Mouse (Mus musculus): Measurements from ENCODE around the gene Cntn5. TPM values are rescaled to one million over a fixed set of nuclear protein-coding genes. Genes with fewer than 3 reads are reported as not detected.

Cntn5 gene
- total RNA-seq, 2 experiments from 2014 or later: 17.4 to 22.4 TPM

DNA sequence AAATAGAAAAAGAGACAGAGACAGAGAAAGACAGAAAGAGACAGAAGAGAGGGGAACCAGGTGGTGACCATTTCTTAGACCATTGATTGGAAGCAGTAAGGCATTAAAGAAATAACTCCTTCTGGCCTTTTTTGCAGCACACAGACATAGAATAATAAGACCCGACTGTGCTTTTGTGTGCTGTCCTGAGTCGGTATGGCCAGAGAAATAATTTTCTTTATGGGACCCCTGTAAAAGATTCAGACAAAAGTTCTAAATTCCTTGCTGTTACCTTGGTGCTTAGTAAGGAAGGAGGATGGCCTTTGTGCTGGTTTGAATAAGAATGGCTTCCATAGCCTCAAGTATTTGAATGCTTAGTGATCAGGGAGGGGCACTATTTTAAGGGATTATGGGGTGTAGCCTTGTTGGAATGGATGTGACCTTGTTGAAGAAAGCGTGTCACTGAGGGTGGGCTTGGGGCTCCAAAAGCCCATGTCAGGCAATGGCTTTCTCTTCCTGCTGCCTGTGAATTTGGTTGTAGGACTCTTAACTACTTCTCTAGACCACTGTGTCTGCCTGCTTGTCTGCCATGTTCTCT is 455.5 kb downstream of the Cntn5 start:
- DNase-seq (ENCODE audit: low spot score in 2 of 2): no peak

DNA sequence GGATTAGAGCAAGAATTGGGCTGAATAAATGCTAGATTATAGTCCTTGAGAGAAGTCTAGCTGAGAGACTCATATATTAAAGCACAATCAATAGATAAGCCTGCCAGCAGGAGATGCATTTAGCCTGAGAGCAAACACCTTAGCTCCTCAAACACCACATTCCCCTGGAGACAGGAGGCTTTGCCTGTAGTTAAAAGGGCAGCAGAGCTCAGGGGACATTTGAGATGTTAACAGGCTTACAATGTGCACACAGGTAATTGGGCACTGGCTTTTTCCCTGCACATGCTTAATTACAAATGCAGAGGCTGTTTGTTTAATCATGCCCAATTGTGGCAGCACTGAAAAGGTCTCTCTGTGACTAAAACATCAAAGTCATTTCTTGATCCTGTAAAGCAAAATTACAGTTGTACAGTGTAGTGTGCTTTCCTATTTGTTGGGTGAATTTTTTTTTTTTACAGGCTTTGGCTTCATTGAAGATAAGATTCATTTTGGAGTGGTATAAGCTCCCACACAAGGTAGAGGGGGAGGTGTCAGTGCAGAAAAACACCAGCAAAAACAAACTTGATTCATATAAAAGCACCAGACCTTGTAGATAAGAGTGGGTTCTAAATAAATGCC is 457.2 kb downstream of the Cntn5 start:
- no peak for DNase-seq (ENCODE audit: low spot score in 2 of 2)

DNA sequence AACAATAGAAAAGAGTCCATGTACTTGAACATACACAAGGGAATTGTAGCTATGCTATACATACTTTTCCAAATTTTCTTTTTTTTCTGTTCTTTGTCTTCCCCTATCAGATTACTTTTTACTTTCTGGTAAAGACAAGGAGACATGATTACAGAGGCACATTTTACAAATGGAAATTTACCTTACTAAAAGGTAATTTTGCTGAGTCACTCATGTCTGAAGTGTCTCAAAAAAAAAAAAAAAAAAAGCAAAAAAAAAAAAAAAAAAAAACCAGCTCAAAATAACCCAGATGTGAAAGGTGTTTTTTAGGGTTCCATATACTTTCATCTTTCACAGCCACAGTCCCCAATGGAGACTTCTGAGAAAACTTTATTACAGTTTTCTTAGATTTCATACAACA is 492.5 kb downstream of the Cntn5 start:
- DNase-seq (ENCODE audit: low spot score in 2 of 2): no peak

DNA sequence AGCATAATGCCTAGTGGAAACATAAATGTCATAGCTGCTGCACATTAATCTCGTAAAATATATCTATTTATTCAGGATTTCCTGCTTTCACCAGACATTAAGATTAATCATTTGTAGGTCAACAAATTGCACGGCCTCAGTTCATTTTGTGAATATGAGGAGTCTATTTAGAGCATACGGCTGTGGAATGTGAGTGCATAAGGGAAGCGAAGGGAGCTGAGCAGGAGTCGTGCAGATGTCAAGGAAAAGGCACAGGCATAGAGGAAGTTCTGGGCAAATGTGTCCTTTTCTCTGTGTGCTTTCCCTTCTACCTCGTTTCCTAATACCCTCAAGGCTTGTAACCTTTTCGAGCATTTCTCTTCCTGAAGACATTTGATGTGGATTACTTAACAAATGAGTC is 504.5 kb downstream of the Cntn5 start:
- DNase-seq (ENCODE audit: low spot score in 2 of 2): no peak

DNA sequence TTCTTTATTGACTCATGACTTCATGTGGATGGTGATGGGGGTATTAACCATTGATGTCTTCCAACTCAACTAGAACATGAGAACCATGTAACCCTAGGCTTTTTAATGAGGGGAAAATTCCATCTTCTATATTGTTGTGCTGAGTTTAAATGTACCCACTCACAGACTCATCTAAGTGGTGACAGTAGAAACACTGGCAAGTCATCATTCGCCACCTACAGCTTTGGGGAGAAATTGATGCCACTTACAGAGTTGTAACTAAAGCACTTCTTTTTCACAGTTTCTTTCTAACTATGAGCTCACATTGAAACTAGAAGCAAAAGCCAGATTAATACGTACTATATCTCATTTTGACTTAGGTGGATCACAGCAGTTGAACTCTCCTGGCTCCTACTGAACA is 514.7 kb downstream of the Cntn5 start:
- DNase-seq (ENCODE audit: low spot score in 2 of 2): no peak

DNA sequence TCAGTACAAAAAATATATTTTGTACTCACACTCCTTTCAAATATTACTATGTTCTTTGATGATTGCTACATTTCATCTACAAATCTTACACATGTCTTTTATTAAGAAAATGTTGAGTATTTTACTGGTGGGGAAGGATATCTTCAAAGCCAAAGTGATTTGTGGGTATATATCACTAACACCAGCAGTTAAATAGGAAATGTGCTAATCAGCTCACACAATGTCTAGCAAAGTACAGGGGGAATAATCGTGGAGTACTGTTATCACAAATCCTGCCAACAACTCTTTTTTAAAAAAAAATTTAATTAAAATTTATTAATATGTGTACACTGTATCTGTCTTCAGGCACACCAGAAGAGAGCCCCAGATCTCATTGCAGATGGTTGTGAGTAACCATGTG is 520.1 kb downstream of the Cntn5 start:
- no peak for DNase-seq (ENCODE audit: low spot score in 2 of 2)

DNA sequence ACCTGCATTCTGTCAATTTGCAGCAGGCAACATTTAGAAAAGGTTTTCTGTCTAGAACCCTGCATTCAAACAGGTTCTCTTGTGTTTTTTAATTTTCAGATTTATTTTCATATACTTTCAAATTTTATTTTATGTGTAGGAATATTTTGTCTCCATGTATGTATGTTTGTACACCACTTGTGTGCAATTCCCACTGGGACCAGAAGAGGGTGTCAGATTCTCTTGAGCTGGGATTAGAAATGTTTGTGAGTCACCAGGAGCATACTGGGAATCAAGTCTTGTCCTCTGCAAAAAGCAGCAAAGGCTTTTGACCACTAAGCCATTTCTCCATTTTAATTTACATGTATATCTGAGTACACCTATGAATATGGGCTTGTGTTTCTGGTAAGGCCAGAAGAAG is 521.4 kb downstream of the Cntn5 start:
- no peak for DNase-seq (ENCODE audit: low spot score in 2 of 2)

DNA sequence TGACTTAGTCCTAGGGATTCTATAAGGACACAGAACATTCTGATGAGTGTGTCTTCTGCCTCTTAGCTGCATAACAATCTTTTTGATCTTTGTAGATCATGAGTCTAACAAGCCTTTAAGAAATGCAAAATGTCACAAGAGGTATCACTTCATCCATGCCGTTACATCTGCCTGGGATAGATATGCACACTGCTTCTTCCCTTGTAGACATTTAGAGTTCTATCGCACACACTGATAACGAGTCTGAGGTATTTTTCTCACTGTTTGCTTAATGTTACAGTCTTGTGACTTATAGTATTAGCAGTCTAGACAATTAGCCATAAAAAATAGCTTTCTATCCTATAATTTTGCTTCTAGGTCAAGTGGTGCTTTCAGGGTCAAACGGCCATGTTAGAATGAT is 522.9 kb downstream of the Cntn5 start:
- no peak for DNase-seq (ENCODE audit: low spot score in 2 of 2)

DNA sequence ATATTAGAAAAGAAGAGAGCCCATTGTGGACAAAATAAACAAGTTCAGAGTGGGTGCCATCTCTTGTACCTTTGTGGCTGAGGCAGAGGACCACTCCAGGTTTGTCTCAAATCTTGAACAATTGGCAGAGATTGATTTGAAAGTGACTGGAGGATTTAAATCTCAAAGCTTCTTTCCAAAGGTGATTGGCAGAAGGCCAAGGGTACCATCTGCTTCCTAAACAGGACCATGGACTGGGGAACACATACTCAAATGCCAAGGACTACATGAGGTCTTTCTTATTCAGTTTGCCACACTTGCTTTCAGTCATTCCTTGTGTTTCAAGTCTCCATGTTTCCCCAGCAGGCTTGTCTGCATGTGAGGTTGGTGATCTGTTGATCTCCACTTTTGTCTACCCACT is 528.3 kb downstream of the Cntn5 start:
- no peak for DNase-seq (ENCODE audit: low spot score in 2 of 2)

DNA sequence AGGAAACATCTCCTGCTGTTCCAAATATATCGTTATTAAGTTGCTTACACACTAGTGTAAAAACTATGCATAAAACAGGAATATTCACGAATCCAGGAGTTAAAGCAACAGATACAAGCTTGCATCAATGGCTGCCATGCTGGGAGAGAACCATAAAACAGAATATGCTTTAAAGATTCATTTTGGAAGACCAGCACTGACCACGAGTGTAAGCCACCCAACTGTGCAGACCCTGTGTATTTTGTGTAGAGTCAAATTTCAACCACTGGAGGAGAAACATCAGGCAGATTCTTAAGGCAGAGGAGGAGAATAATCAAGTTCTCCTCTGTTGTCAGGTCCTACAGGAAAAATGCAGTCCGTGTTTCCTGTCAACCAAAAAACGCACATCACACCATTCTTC is 535.6 kb downstream of the Cntn5 start:
- DNase-seq (ENCODE audit: low spot score in 2 of 2): no peak

DNA sequence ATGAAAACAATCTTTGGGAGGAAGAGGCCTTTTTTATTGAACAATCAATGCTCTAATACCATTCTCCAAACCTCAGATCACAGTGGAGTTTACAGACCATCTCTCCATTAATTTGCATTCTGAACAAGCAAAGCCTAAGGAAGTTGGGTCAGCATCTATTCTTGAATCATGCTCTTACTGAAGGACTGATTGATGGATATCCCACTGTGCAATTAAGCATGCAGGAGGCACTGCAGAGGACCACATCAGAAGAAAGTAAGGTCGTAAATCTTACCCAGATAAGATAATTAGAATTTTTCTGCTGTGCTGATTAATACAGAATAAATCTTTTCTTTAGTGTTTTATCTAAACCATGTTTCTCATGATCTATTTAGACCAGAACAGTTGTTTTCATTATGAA is 536.2 kb downstream of the Cntn5 start:
- no peak for DNase-seq (ENCODE audit: low spot score in 2 of 2)

DNA sequence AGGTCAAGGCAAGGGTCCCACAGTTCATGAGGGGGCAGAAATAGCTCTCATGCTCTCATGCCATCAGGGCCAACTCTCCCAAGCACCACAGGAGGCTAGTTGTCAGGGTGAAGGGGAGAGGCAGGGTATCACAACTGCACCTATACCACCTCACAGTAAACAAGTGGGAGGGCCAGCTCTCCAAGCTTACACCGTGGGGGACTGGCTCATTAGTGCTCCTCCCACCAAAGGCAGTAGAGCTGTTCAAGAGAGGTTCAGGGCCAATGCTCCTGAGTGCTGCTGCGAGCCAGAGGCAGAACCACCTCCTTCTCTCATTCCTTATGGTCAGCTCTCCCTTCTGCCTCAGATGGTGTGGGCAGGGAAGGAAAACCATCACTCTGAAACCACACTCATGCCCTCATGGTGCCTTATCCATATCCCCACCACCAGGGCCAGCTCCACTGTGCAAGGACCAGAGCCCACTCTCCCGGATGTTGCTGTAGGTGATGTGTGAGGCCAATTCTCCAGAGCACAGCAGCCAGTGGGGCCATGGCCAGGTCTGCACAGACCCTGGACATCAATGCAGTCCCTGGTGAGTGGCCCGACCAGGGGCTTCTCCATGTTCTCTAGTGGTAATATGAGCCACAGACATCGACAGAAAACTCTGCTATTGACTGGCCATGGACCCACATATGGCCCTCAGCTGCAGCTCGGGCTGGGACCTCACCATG is 538.2 kb downstream of the Cntn5 start:
- DNase-seq (ENCODE audit: low spot score in 2 of 2): no peak

DNA sequence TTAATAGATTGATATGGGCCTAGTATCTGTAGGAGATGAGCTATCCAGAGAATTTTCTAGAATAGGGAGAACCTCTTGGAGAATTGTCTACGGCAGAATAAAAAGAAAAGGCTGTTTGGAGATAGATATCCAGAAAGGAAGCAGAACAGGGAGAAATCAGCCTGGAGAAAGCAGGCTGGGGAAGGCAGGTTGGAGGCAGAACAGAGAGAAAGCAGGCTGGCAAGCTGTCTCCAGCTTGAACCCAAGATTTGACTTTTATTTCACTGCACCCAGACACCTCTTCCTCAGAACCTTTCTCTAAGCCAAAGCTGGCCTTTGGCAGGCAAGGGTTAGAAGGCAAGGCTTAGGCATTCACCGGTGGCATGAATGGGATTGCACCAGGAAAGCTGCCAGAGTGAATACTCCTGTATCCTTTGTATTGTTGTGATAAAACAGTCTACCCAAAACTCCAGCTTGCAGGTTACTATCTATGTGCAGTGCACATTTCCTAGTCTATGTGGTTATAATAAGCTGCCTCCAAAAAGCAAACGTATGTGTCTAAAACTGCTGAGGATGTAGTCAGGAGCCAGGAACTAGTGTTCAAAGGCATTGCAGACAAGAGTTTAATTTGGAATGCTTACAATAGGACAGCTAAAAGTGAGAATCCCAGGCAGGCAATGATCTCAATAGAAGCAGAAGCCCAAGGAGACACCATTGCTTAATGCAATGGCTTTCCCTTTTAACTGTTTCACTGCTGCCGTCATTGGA is 553.5 kb downstream of the Cntn5 start:
- DNase-seq (ENCODE audit: low spot score in 2 of 2): no peak

DNA sequence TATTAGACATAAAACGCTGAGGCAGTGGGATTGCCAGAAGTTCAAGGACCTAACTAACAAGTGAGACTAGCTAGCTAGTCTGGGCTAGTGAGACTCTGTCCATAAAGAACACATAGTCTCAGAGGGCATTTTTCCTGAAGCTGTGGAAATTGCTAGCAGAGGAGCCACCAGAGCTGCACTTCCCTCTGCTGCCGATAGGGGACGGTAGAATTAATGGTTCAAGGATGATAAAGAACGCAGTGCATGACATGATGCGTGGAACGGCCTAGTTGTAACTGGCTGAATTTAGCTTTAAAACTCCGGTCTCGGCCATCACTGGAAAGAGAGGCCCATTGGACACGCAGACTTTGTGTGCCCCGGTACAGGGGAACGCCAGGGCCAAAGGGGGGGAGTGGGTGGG is 555.8 kb downstream of the Cntn5 start:
- no peak for DNase-seq (ENCODE audit: low spot score in 2 of 2)

DNA sequence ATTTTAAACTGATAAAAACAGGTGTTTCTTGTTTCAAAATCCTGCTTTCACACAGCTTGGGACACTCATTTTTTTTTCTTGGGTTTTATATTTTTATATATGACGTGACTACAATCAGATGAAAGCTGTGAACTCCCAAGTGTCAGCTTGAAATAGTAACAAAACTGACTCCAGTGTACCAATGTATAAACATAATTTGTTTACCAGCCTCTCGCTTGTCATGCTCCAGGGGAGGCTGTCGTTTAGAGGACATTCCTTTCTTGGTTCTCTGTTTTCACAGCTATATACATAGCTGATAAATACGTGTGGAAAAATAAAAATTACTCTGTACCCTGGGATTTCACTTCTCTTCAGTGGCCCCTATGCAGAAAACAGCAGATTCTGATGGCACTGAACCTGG is 556.4 kb downstream of the Cntn5 start:
- no peak for DNase-seq (ENCODE audit: low spot score in 2 of 2)

DNA sequence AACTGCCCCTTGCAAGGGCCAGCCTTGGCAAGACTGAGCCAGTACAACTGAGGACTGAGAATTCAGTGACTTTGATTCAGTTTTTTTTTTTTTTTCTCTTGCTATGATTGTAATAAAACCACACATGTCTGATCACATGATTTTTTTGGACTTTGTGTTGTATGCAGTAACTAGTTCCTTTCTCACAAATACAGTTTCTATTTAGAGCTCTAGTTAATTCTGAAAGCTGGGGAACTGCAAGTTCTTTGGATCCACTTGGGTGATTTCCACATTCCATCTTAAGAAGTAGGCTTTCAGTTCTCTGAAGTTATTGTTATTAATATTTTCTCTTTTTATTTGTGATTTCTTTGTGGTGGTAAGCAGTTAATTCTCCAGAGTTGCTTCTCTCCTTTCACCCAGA is 563.8 kb downstream of the Cntn5 start:
- DNase-seq (ENCODE audit: low spot score in 2 of 2): no peak

DNA sequence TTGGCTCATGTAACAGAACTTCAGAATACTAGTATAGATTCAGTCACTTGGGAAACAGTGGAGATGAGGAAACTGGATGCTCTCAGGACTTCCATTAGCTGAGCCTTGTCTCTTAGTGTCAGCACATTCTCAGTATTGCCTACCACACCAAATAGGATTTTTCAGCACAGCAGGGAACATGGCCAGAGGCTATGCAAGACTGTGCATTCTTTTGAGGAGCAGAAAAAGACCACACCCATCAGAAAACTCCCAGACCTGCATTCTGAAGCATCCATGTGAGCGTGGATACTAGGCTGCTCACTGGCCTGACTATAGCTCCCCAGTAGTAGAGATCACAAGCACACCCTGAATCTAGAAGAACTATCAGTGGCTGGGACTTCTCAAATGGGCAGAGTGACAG is 564.9 kb downstream of the Cntn5 start:
- no peak for DNase-seq (ENCODE audit: low spot score in 2 of 2)

DNA sequence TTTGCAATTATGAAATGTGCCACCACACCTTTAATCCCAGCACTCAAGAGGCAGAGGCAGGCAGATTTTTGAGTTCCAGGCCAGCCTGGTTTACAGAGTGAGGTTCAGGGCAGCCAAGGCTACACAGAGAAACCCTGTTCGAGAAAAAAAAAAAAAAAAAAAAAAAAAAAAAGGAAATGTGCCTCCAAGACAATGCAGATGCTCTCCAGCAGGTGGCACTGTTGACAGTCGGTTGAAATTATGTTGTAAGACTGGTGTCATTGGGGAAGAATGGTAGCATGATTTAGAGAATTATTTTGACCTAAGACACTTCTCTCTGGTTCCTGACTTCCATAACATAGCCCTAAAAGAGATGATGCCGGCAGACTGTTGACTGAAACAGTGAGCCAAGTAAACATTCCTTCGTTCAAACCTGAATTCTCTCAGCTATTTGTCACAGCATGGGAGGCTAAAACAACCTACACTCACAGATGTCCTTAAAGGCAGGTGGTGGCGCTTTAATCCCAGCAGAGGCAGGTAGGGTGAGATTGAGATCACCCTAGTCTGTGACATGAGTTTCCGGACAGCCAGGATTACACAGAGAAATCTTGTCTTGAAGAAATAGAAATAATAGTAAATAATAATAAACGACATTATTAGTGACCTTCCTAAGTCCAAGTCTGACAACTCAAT is 579.7 kb downstream of the Cntn5 start:
- peak; percentile 57 to 59 for DNase-seq (ENCODE audit: low spot score in 2 of 2)

DNA sequence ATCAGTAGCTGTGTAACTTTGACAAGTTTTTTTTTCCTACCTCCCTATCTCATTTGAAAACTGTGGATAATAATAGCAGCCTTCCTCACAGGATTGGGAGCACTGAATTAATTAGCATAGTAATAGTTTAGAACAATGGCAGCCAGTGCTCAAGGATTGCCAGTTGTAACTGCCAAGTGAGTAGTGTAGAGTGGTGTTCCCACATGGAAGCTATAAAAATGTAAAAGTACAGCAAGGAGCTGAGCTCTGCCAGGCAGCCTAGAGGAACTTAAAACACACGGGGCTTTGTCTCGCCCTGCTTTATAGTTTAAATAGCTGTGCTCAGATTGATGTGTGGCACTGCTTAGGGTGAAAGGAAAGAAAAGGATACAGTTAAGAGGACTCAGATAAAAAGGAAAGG is 635.2 kb downstream of the Cntn5 start:
- DNase-seq (ENCODE audit: low spot score in 2 of 2): peak; percentile 12 to 21

DNA sequence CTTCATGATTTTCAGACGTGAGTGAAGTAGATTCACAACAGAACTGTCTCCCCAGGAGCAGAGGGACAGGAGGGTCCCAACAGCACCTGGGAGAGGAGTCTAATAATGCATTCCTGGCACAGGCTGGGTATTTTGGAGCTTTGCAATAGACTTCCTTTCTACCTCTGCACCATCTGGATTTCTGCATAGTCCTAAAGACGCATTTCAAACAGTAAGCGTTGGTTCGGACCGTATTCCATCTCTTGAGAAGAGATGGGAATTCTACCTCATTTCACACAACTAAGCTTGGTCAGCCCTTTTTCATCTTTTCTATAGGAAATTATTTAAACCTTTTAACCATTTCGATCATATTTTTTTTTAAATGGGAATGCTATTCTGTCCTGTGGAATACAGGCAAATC is 635.7 kb downstream of the Cntn5 start:
- DNase-seq (ENCODE audit: low spot score in 2 of 2): no peak

DNA sequence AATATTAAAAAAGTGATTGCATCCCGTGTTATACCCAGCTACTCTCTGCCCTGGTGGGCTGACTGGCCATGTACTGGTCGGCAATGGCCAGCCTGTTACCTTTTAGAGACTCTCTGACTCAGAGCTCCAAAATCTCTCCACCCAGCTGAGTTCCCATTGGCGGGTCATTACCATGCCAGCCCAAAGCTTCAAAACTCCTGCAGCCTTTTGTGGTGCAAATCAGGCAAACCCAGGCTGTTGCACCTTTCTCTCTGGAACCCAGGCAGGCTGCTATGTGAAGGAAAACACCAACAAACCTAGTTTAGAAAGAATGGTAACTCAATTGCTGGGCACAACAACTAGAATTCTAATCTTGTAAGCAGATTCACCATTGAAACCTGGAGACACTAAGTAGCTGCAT is 639.0 kb downstream of the Cntn5 start:
- no peak for DNase-seq (ENCODE audit: low spot score in 2 of 2)

DNA sequence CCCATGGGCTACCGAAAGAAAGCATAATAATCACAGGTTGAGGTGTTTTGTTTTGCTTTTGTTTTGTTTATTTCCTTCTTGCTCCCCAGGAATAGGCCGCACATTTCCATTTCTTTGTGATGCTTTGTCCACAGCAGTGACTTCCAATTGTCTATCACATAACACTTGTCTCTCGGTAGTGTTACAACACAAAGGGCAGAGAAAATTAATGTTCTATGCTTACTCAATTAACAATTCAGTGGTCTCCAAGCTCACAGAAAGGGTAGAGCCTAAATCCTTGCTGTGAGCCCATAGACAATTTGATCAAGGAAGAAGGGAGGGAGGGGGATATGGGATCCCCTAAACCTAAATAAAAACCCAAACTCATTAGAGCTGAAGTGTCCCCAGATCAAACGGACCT is 671.2 kb downstream of the Cntn5 start:
- no peak for DNase-seq (ENCODE audit: low spot score in 2 of 2)
